Mouse (Mus musculus): ENCODE results near the gene Cpt1c.

DNA sequence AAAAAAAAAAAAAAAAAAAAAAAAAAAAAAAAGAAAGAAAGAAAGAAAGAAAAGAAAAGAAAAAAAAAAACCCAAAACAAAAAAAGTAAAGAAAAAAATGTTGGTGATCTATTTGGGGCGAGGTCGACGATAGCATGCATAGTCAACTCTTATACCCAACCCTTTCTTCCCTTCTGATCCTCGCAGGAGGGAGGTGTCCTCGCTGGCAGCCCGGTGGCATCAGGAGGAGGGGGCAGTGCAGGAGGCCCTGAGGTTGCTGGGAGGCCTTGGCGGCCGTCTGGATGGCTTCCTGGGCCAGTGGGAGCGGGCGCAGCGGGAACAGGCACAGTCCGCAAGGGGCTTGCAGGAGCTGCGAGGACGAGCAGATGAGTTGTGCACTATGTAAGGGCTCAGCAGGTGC lies 21.1 kb downstream of the Cpt1c start:
- TF ChIP-seq CTCF (IDR thresholded peaks at IDR 0.05; ENCODE audit: low read depth) = no peak
- no peak for TF ChIP-seq EP300 (IDR thresholded peaks at IDR 0.05; ENCODE audit: low read depth)

Data from liver, embryonic 14.5 days (tissue).